Comparison of ENCODE assay signal across 7 mouse cellular contexts in genomic region chr1:51332986-51333385, GRCm38 (mm10). TPM values are rescaled to one million over a fixed set of nuclear protein-coding genes. Genes with fewer than 3 reads are reported as not detected.
DNase-seq lines count a peak whose midpoint lies in the region; ATAC-seq and TF ChIP-seq lines count a peak whose summit lies in the region.

No protein-coding gene starts in this region.

- TF ChIP-seq POLR2A in myocyte (IDR thresholded peaks at IDR 0.05; ENCODE audit: insufficient read length, low read depth) = no peak

- H3K4me2 ChIP-seq in heart, embryonic 12.5 days = peak overlapping the region; percentile 68
- peak overlapping the region; percentile 73 for H3K4me2 ChIP-seq in kidney, embryonic 15.5 days
- peak overlapping the region; percentile 79 for H3K4me2 ChIP-seq in myocyte (ENCODE audit: low read depth)

- no peaks in the 10 kb centered on the region for H3K27me3 ChIP-seq in heart, embryonic 12.5 days (replicated peaks)
- H3K27me3 ChIP-seq in kidney, embryonic 15.5 days = 0 out of 2 replicates have a peak, but pooled peaks cover 4% of the 10 kb centered on the region
- H3K27me3 ChIP-seq in myocyte (ENCODE audit: control insufficient read depth, insufficient read depth, insufficient read length) = no peaks in the 10 kb centered on the region

- 0 out of 2 replicates have a peak, but pooled peaks have one; percentile 16 for ATAC-seq in heart, embryonic 12.5 days (ENCODE audit: insufficient number of reproducible peaks, low FRiP score)
- ATAC-seq in kidney, embryonic 15.5 days (replicated peaks; ENCODE audit: low FRiP score) = no peak; the same call in 1 of the 2 replicates

- no peaks in the 10 kb centered on the region for H3K36me3 ChIP-seq in heart, embryonic 12.5 days
- H3K36me3 ChIP-seq in kidney, embryonic 15.5 days = no peaks in the 10 kb centered on the region
- H3K36me3 ChIP-seq in myocyte (ENCODE audit: control insufficient read depth, insufficient read depth) = no peaks in the 10 kb centered on the region

- H3ac ChIP-seq in myocyte (ENCODE audit: control insufficient read depth, insufficient read length) = no peak overlapping the region

- H3K4me1 ChIP-seq in heart, embryonic 12.5 days (replicated peaks) = peaks cover 21% of the 10 kb centered on the region
- peaks cover 8% of the 10 kb centered on the region for H3K4me1 ChIP-seq in kidney, embryonic 15.5 days

- H3K4me3 ChIP-seq in heart, embryonic 12.5 days = peak overlapping the region; percentile 45
- H3K4me3 ChIP-seq in kidney, embryonic 15.5 days (replicated peaks) = peak overlapping the region; percentile 43
- H3K4me3 ChIP-seq in myocyte = no peak overlapping the region

- H3K9ac ChIP-seq in heart, embryonic 12.5 days = no peak overlapping the region
- H3K9ac ChIP-seq in kidney, embryonic 15.5 days = 0 out of 2 replicates have a peak overlapping the region, but pooled peaks have one; percentile 36

- WGBS in heart, embryonic 12.5 days = 14% methylated on average over 6 of the region's 6 CpGs
- 17% methylated on average over 6 of the region's 6 CpGs for WGBS in kidney, embryonic 15.5 days

- no peaks in the 10 kb centered on the region for H3K9me3 ChIP-seq in heart, embryonic 12.5 days (replicated peaks)
- no peaks in the 10 kb centered on the region for H3K9me3 ChIP-seq in kidney, embryonic 15.5 days (replicated peaks)

- H3K27ac ChIP-seq in heart, embryonic 12.5 days (ENCODE audit: poor library complexity, severe bottlenecking) = 0 out of 2 replicates have a peak overlapping the region, but pooled peaks have one; percentile 55
- no peak overlapping the region for H3K27ac ChIP-seq in kidney, embryonic 15.5 days

- no peaks in the 10 kb centered on the region for H3K79me2 ChIP-seq in myocyte (ENCODE audit: control insufficient read depth, insufficient read depth)

- DNase-seq in ovary, postnatal 14 days (ENCODE audit: low spot score) = peak; percentile 6
- no peak for DNase-seq in ovary, adult 18-20 months (ENCODE audit: low spot score)
- DNase-seq in spleen, postnatal 4 days (ENCODE audit: low spot score in 2 of 2) = no peak
- DNase-seq in gastrocnemius, postnatal 10 days = no peak

TF ChIP-seq in myocyte, 11 proteins besides CTCF, POLR2A, EP300 and RAD21:
- TF ChIP-seq MYOD1 (IDR thresholded peaks at IDR 0.05; ENCODE audit: control insufficient read depth in 1 of 3, insufficient read length in 2 of 3, low read depth in 2 of 3) (no peak), POLR2AphosphoS2 (IDR thresholded peaks at IDR 0.05; ENCODE audit: insufficient read length, low read depth) (no peak), MAX (IDR thresholded peaks at IDR 0.05; ENCODE audit: low read depth) (no peak), E2F4 (IDR thresholded peaks at IDR 0.05; ENCODE audit: insufficient read depth) (no peak), MYOG (IDR thresholded peaks at IDR 0.05; ENCODE audit: control insufficient read depth in 1 of 3, insufficient read depth in 1 of 3, insufficient read length in 2 of 3, low read depth in 2 of 3) (no peak), CEBPB (IDR thresholded peaks at IDR 0.05; ENCODE audit: insufficient read depth, poor library complexity, severe bottlenecking) (no peak), SRF (IDR thresholded peaks at IDR 0.05; ENCODE audit: control insufficient read depth, insufficient read length, low read depth) (no peak), TCF3 (IDR thresholded peaks at IDR 0.05; ENCODE audit: insufficient read length, low read depth) (no peak), TCF12 (IDR thresholded peaks at IDR 0.05; ENCODE audit: insufficient read depth, poor library complexity, severe bottlenecking) (no peak), REST (IDR thresholded peaks at IDR 0.05; ENCODE audit: insufficient read depth, insufficient read length) (no peak), USF1 (IDR thresholded peaks at IDR 0.05; ENCODE audit: low read depth) (no peak)

RNA-seq across cellular contexts. Expression of gene Cavin2, which starts 44.1 kb away (rescaled TPM):
- 131 and 140 TPM in 2 replicates for polyA plus RNA-seq in heart, embryonic 12.5 days (2016; fragmentation: Nextera tagmentation; extraction: Ambion mirVana)
- 28.9 and 33.3 TPM in 2 replicates for polyA plus RNA-seq in kidney, embryonic 15.5 days (2015; fragmentation: Nextera tagmentation; extraction: Ambion mirVana)
- polyA plus RNA-seq in myocyte (2012; fragmentation: generic; extraction: Trizol) = 4.0 TPM
- 10 to 100 TPM; 81.7 to 88.6 TPM for total RNA-seq in gastrocnemius, postnatal 10 days (2021)
